Mouse (Mus musculus) neutrophil, adult 5-6 weeks (primary cell): ENCODE results near the gene Olfr398. TPM values are rescaled to one million over a fixed set of nuclear protein-coding genes. Genes with fewer than 3 reads are reported as not detected.

Experiments
- ATAC-seq: fragments of 151-379, 151-347 bp; 2 replicates; pipeline ENCODE4 v1.8.0; 2017; ENCODE audit warnings: mild to moderate bottlenecking, moderate TSS enrichment; ENCODE audit not compliant: insufficient number of reproducible peaks, poor library complexity, low FRiP score, severe bottlenecking; ENCODE audit errors: extremely low read depth
- total RNA-seq: library from RNA; stranded (forward); fragments of 200-1000 nt; gene quantifications from 2 replicates; pipeline ENCODE4 v1.2.3, GENCODE M21; 2017

Gene Olfr398
- not detected in 2 replicates for total RNA-seq

GRCm38 (mm10) chr11:73990307-73990706 lies at the start of gene Olfr398:
Gene Olfr398, minus strand, starts transcription at chr11:73990407.
- ATAC-seq = no peak

- no peak for ATAC-seq
Observed at GRCm38 (mm10) chr11:73993115-73993514, 2.9 kb upstream of the Olfr398 start.

- ATAC-seq = no peak
Observed at GRCm38 (mm10) chr11:73960517-73960916, 29.7 kb downstream of the Olfr398 start, which contains the start of gene Olfr397. Gene Olfr397, plus strand, starts transcription at chr11:73960817.

- ATAC-seq = no peak
Observed at GRCm38 (mm10) chr11:73936377-73936776, 53.8 kb downstream of the Olfr398 start, which contains the start of gene Olfr23. Gene Olfr23, plus strand, starts transcription at chr11:73936677.

Other genes starting within 250 kb of the Olfr398 start
- not detected in 2 replicates for gene Olfr389, start 209.7 kb downstream of the Olfr398 start, total RNA-seq
- not detected in 2 replicates for gene Olfr390, start 207.4 kb downstream of the Olfr398 start, total RNA-seq
- not detected in 2 replicates for gene Olfr391-ps, start 187.4 kb downstream of the Olfr398 start, total RNA-seq
- not detected in 2 replicates for gene Olfr392, start 173.4 kb downstream of the Olfr398 start, total RNA-seq
- not detected in 2 replicates for gene Olfr393, start 139.0 kb downstream of the Olfr398 start, total RNA-seq
- 0.12 TPM in 1 of 2 replicates, not detected in the other for gene Olfr394, start 99.6 kb downstream of the Olfr398 start, total RNA-seq
- gene Olfr395, start 81.1 kb downstream of the Olfr398 start, total RNA-seq = 0.12 TPM in 1 of 2 replicates, not detected in the other
- gene Olfr23, start 53.7 kb downstream of the Olfr398 start, total RNA-seq = not detected in 2 replicates
- not detected in 2 replicates for gene Olfr397, start 29.6 kb downstream of the Olfr398 start, total RNA-seq
- gene Olfr139, start 66.1 kb upstream of the Olfr398 start, total RNA-seq = not detected in 2 replicates
- not detected in 2 replicates for gene Olfr399, start 66.2 kb upstream of the Olfr398 start, total RNA-seq
- gene Zfp616, start 79.5 kb upstream of the Olfr398 start, total RNA-seq = not detected in 2 replicates
- gene Olfr401, start 123.3 kb upstream of the Olfr398 start, total RNA-seq = not detected in 2 replicates
- gene Olfr402, start 163.1 kb upstream of the Olfr398 start, total RNA-seq = 0.12 TPM in 1 of 2 replicates, not detected in the other
- not detected in 2 replicates for gene Olfr403, start 195.8 kb upstream of the Olfr398 start, total RNA-seq
- gene Olfr43, start 221.0 kb upstream of the Olfr398 start, total RNA-seq = not detected in 2 replicates